15 mouse cellular contexts compared by ENCODE assay signal in the genomic region with DNA sequence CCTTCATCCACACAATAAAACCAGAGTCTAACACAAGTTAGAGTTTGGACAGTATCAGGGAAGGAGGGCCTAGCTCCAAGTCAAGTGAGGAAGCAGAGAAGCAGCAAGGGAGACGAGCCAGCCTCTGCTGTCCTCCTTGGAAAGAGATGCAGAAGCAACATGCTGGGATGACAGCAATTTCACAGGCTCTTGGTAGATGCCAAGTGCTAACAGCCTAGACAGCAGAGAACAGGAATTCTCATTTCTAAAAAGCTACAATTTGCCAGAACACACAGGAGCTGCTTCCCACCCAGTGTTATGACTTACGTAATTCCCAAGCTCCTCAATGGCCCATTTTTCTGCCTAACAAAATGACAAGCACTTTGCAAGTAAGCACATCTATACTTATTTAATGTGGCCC.
DNase-seq lines count a peak whose midpoint lies in the region; ATAC-seq lines count a peak whose summit lies in the region.
"Had no signal": no experiment of that assay in that cellular context is flagged by ENCODE, and none has a peak within 500 bp of the region (broad histone marks: within the 10 kb centered on the region; RNA-seq: fewer than 3 reads in every experiment).

No protein-coding gene starts in this region.

- WGBS in forebrain, embryonic 14.5 days: 74% methylated on average over 2 of the region's 2 CpGs
- WGBS in forebrain, embryonic 11.5 days: 83% methylated on average over 2 of the region's 2 CpGs
- WGBS in forebrain, embryonic 16.5 days: 63% methylated on average over 2 of the region's 2 CpGs
- WGBS in midbrain, embryonic 11.5 days: 82% methylated on average over 2 of the region's 2 CpGs
- WGBS in midbrain, embryonic 13.5 days: 80% methylated on average over 2 of the region's 2 CpGs

- no peak overlapping the region for H3K27ac ChIP-seq in forebrain, embryonic 14.5 days (ENCODE audit: low read depth, low read length)
- no peak overlapping the region for H3K27ac ChIP-seq in forebrain, embryonic 11.5 days (ENCODE audit: low read depth, low read length)
- no peak overlapping the region for H3K27ac ChIP-seq in forebrain, embryonic 16.5 days (ENCODE audit: low read length)
- H3K27ac ChIP-seq in midbrain, embryonic 11.5 days (ENCODE audit: low read depth, low read length): no peak overlapping the region
- no peak overlapping the region for H3K27ac ChIP-seq in midbrain, embryonic 13.5 days
- H3K27ac ChIP-seq: left cerebral cortex, adult 2 months; midbrain, embryonic 15.5 days had no signal

- no peak overlapping the region for H3K4me3 ChIP-seq in forebrain, embryonic 14.5 days (ENCODE audit: low read depth, low read length)
- H3K4me3 ChIP-seq in forebrain, embryonic 11.5 days (ENCODE audit: low read depth, low read length): no peak overlapping the region
- H3K4me3 ChIP-seq in forebrain, embryonic 16.5 days (replicated peaks; ENCODE audit: low read length): no peak overlapping the region
- H3K4me3 ChIP-seq in midbrain, embryonic 11.5 days (ENCODE audit: low read depth, low read length): no peak overlapping the region
- no peak overlapping the region for H3K4me3 ChIP-seq in midbrain, embryonic 13.5 days (replicated peaks)
- H3K4me3 ChIP-seq: left cerebral cortex, adult 2 months; midbrain, embryonic 15.5 days had no signal

- intact Hi-C loops in left cerebral cortex, postnatal 14 days (cut with DNase I): no loop called here

- H3K9me3 ChIP-seq in forebrain, embryonic 14.5 days (replicated peaks; ENCODE audit: control insufficient read depth, low read length): no peaks in the 10 kb centered on the region
- H3K9me3 ChIP-seq in forebrain, embryonic 11.5 days (ENCODE audit: control insufficient read depth, low read length): no peaks in the 10 kb centered on the region
- no peaks in the 10 kb centered on the region for H3K9me3 ChIP-seq in forebrain, embryonic 16.5 days (ENCODE audit: control insufficient read depth, low read length)
- no peaks in the 10 kb centered on the region for H3K9me3 ChIP-seq in midbrain, embryonic 11.5 days (ENCODE audit: control insufficient read depth, low read length)
- H3K9me3 ChIP-seq in midbrain, embryonic 13.5 days: no peaks in the 10 kb centered on the region
- H3K9me3 ChIP-seq: midbrain, embryonic 15.5 days had no signal

- H3K36me3 ChIP-seq in forebrain, embryonic 14.5 days (ENCODE audit: control insufficient read depth, insufficient read depth, low read length): no peaks in the 10 kb centered on the region
- H3K36me3 ChIP-seq in forebrain, embryonic 11.5 days (ENCODE audit: control insufficient read depth, insufficient read depth, low read length): no peaks in the 10 kb centered on the region
- no peaks in the 10 kb centered on the region for H3K36me3 ChIP-seq in forebrain, embryonic 16.5 days (ENCODE audit: control insufficient read depth, insufficient read depth)
- no peaks in the 10 kb centered on the region for H3K36me3 ChIP-seq in midbrain, embryonic 11.5 days (ENCODE audit: control insufficient read depth, insufficient read depth, low read length)
- H3K36me3 ChIP-seq in midbrain, embryonic 13.5 days: no peaks in the 10 kb centered on the region
- H3K36me3 ChIP-seq: midbrain, embryonic 15.5 days had no signal

- ATAC-seq in forebrain, embryonic 14.5 days: no peak
- ATAC-seq in forebrain, embryonic 11.5 days (replicated peaks; ENCODE audit: low FRiP score): no peak
- ATAC-seq in forebrain, embryonic 16.5 days: peak; percentile 84
- ATAC-seq in midbrain, embryonic 11.5 days (ENCODE audit: low FRiP score): no peak
- ATAC-seq in midbrain, embryonic 13.5 days: no peak
- ATAC-seq: hindbrain, embryonic 16.5 days; midbrain, embryonic 15.5 days had no signal

- H3K27me3 ChIP-seq in forebrain, embryonic 14.5 days (replicated peaks; ENCODE audit: control insufficient read depth, insufficient read depth, low read length): no peaks in the 10 kb centered on the region
- H3K27me3 ChIP-seq in forebrain, embryonic 11.5 days (ENCODE audit: control insufficient read depth, insufficient read depth, low read length): no peaks in the 10 kb centered on the region
- H3K27me3 ChIP-seq in forebrain, embryonic 16.5 days (replicated peaks; ENCODE audit: control insufficient read depth, insufficient read depth, low read length): no peaks in the 10 kb centered on the region
- H3K27me3 ChIP-seq in midbrain, embryonic 11.5 days (ENCODE audit: control insufficient read depth, insufficient read depth, low read length): no peaks in the 10 kb centered on the region
- H3K27me3 ChIP-seq in midbrain, embryonic 13.5 days: no peaks in the 10 kb centered on the region
- H3K27me3 ChIP-seq: midbrain, embryonic 15.5 days had no signal

- no peak overlapping the region for H3K9ac ChIP-seq in forebrain, embryonic 14.5 days (ENCODE audit: low read length)
- H3K9ac ChIP-seq in forebrain, embryonic 11.5 days (ENCODE audit: low read length): no peak overlapping the region
- no peak overlapping the region for H3K9ac ChIP-seq in forebrain, embryonic 16.5 days (replicated peaks; ENCODE audit: low read depth, low read length)
- no peak overlapping the region for H3K9ac ChIP-seq in midbrain, embryonic 11.5 days (ENCODE audit: low read length)
- no peak overlapping the region for H3K9ac ChIP-seq in midbrain, embryonic 13.5 days (replicated peaks)
- H3K9ac ChIP-seq: midbrain, embryonic 15.5 days had no signal

- H3K4me1 ChIP-seq in forebrain, embryonic 14.5 days (ENCODE audit: control insufficient read depth, insufficient read depth, low read length): no peaks in the 10 kb centered on the region
- no peaks in the 10 kb centered on the region for H3K4me1 ChIP-seq in forebrain, embryonic 11.5 days (replicated peaks; ENCODE audit: control insufficient read depth, insufficient read depth, low read length)
- no peaks in the 10 kb centered on the region for H3K4me1 ChIP-seq in forebrain, embryonic 16.5 days (replicated peaks; ENCODE audit: control insufficient read depth, insufficient read depth, low read length)
- no peaks in the 10 kb centered on the region for H3K4me1 ChIP-seq in midbrain, embryonic 11.5 days (ENCODE audit: control insufficient read depth, insufficient read depth, low read length)
- H3K4me1 ChIP-seq in midbrain, embryonic 13.5 days (replicated peaks): no peaks in the 10 kb centered on the region
- H3K4me1 ChIP-seq: midbrain, embryonic 15.5 days had no signal

- DNase-seq in forebrain, embryonic 14.5 days (ENCODE audit: low spot score): peak; percentile 41
- no peak for DNase-seq in forebrain, embryonic 11.5 days (ENCODE audit: low spot score)
- peak; percentile 18 for DNase-seq in brain, embryonic 18.5 days (ENCODE audit: low read depth, low spot score)
- peak; percentile 34 to 42 for DNase-seq in left cerebral cortex, postnatal 14 days (ENCODE audit: low spot score in 2 of 2)
- DNase-seq in midbrain, embryonic 11.5 days (ENCODE audit: low spot score, missing footprints): no peak
- DNase-seq in ovary, postnatal 10 days (ENCODE audit: low spot score): no peak
- DNase-seq: gastrocnemius, postnatal 25 days; kidney, adult 8-10 months; lung, postnatal 4 days had no signal

- H3K4me2 ChIP-seq in forebrain, embryonic 14.5 days (ENCODE audit: low read length): no peak overlapping the region
- H3K4me2 ChIP-seq in forebrain, embryonic 11.5 days (ENCODE audit: low read depth, low read length, severe bottlenecking): no peak overlapping the region
- no peak overlapping the region for H3K4me2 ChIP-seq in forebrain, embryonic 16.5 days (ENCODE audit: low read length)
- no peak overlapping the region for H3K4me2 ChIP-seq in midbrain, embryonic 11.5 days
- H3K4me2 ChIP-seq in midbrain, embryonic 13.5 days (replicated peaks): no peak overlapping the region
- H3K4me2 ChIP-seq: liver, embryonic 11.5 days; midbrain, embryonic 15.5 days had no signal

Comparison
In these comparisons a context has a peak if more than half of its experiments do, and no peak if none do; other contexts are left out.
1. DNase-seq: peak in forebrain, embryonic 14.5 days (single experiment), brain, embryonic 18.5 days (single experiment) and left cerebral cortex, postnatal 14 days (2 of 2); none in forebrain, embryonic 11.5 days (single experiment), midbrain, embryonic 11.5 days (single experiment) and ovary, postnatal 10 days (single experiment).